Mouse (Mus musculus) erythroblast, adult 5-6 weeks (primary cell): ENCODE data around the gene Cacng2. TPM values are rescaled to one million over a fixed set of nuclear protein-coding genes. Genes with fewer than 3 reads are reported as not detected.
"Not testable (repeated sequence)": the region's sequence is repeated elsewhere in the genome, so short reads cannot be mapped to it uniquely, and the experiment has no call there.

Source experiments
- ATAC-seq: replicated peaks from 2 replicates; pipeline ENCODE4 v1.8.0; 2016; ENCODE audit warnings: moderate number of reproducible peaks, mild to moderate bottlenecking, moderate TSS enrichment, inconsistent platforms; ENCODE audit not compliant: poor library complexity, low FRiP score, severe bottlenecking
- total RNA-seq, 2 experiments: library from RNA; stranded (forward) in 1 of 2; stranded (reverse) in 1 of 2; fragments of 150-400 nt in 1 of 2; fragments of 200-764, 138-1000 nt in 1 of 2; gene quantifications; 2 replicates each; pipeline versions ENCODE4 v1.2.3 to v1.2.4; 2015 to 2017; ENCODE audit warnings: low replicate concordance in 2 of 2

Cacng2 gene
- total RNA-seq, 2 experiments from 2014 or later: not detected

DNA sequence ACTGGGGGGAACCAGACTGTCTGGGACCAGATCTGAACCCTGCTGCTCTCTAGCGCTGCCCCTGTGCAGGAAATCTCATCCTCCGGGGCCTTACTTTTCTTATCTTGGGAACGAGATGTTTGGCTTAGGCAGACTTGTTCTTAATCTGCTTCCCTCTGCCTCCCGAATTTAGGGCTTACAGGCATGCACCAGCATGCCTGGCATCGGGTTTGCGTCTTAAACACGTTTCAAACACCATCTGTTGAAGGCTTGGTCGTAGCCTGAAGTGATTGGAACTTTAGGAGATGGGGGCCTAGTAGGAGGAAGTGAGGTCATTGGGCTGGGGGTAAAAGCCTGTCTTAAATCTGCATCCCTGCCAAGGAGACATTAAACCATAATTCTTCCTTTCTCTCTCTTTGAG, 89.9 kb downstream of the Cacng2 start:
- no peak for ATAC-seq

DNA sequence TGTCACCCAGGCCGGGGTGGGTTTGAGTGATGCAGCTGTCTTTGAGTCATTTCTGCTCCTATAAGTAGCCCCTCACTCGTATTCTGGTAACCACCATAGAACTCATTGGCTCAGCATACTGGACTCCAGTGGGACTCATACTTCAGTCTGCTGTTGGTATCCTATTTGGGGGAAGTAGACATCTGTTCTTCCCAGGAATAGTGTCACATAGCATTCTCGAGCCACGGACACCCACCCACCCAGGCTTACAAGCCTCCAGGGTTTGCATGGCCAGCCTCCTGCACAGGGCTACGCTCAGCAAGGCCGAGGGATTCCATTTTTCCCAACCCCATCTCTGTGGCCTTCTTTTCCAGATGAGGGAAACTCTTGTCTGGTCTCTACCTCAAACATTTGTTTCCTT, 93.3 kb downstream of the Cacng2 start:
- no peak for ATAC-seq

DNA sequence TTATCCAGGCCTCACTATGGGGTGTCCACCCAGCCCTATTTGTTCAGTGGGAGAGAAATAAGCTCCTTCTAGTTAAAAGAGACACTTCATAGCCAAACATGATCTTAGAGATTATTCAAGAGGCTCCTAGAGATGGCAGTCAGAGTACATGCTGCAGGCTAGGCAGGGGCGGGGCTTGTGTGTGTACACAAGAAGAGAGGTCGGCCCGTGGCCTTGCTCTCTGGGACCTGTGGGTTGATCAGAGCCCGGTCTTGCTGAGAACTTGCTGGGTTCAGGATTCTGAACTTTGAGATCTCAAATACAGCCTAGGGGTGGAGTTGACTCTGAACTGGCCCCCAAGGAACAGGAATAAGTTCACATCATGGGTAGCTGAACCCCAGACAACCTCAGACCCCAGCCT, 95.6 kb downstream of the Cacng2 start:
- ATAC-seq: no peak

GRCm38 (mm10) chr15:78014046-78014445, 105.8 kb downstream of the Cacng2 start:
- no peak for ATAC-seq

DNA sequence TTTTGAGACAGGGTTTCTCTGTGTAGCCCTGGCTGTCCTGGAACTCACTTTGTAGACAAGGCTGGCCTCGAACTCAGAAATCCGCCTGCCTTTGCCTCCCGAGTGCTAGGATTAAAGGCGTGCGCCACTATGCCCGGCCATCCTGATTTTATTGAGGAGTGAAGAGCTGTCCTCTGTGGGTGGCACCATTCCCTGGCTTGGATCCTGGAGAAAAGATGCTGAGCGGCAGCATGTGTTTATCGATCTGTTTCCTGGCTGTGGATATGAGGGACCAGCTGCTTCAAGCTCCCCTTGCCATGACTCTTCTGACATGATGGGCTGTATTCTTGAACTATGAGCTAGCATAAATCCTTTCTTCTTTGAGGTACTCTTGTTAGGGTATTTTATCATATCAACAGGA, 111.6 kb downstream of the Cacng2 start:
- ATAC-seq: not testable (repeated sequence)

DNA sequence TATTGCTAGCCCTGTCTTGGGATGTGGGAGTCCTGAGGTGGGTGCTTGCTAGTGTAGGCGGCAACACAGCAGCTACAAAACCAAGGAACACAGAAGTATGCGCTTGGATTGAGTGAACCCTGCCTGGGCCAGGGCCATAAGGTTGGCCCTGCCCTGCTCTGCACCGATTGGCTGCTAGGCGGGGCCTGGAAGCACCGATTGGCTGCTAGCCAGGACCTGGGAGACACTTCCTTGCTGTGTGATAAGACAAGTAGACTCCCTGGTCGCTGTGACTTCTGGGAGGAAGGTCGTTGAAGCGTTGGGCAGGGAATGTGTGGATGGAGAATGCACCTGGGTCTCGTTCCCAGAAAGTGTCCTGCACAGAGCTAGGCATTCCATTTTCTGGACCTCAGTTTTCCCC, 115.9 kb downstream of the Cacng2 start:
- peak; percentile 79 for ATAC-seq

GRCm38 (mm10) chr15:78001400-78001799, 118.4 kb downstream of the Cacng2 start:
- no peak for ATAC-seq

GRCm38 (mm10) chr15:77988541-77988940, 131.3 kb downstream of the Cacng2 start:
- no peak for ATAC-seq

DNA sequence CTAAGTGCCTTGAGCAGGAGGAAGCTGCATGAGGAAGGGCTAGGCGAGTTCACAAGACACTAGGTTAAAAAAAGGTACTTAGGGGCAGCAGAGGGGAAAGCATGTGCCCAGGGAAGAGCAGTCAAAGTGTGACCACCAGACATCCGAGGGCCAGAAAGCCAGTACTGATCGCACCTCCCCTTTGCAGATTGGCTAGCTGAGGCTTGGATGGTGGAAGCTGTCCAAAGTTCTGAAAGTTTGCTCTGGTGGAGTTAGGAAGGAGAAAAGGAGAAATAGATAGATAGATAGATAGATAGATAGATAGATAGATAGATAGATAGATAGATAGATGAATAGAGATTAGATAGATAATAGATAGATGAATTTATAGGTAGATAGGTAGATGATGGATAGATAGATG, 136.4 kb downstream of the Cacng2 start:
- no peak for ATAC-seq

GRCm38 (mm10) chr15:77982195-77982939, 137.5 kb downstream of the Cacng2 start:
- ATAC-seq: 0 out of 2 replicates have a peak, but pooled peaks have one; percentile 49

GRCm38 (mm10) chr15:77981181-77981680, 138.6 kb downstream of the Cacng2 start:
- ATAC-seq: no peak

GRCm38 (mm10) chr15:77979427-77979865, 140.4 kb downstream of the Cacng2 start:
- no peak for ATAC-seq

DNA sequence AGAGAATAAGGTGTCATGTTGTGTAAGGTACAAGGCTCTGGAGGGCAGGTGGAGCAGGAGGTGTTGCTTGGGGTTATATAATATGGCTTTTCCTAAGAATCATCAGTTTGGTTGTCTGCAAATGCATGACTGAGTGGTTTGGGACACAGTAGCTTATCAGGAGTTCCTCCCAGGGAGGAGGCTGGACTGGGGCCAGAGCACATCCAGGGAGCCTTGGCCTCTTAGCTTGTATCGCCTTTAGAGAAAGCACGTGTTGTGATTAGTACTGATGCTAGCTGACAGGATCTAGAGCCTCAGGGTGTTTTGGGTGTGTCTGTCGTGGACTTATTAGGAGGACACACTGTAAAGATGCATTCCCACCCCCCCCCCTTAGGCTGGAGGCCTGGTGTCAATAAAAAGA, 142.2 kb downstream of the Cacng2 start:
- ATAC-seq: peak; percentile 69

GRCm38 (mm10) chr15:77974165-77974841, 145.5 kb downstream of the Cacng2 start:
- no peak for ATAC-seq

DNA sequence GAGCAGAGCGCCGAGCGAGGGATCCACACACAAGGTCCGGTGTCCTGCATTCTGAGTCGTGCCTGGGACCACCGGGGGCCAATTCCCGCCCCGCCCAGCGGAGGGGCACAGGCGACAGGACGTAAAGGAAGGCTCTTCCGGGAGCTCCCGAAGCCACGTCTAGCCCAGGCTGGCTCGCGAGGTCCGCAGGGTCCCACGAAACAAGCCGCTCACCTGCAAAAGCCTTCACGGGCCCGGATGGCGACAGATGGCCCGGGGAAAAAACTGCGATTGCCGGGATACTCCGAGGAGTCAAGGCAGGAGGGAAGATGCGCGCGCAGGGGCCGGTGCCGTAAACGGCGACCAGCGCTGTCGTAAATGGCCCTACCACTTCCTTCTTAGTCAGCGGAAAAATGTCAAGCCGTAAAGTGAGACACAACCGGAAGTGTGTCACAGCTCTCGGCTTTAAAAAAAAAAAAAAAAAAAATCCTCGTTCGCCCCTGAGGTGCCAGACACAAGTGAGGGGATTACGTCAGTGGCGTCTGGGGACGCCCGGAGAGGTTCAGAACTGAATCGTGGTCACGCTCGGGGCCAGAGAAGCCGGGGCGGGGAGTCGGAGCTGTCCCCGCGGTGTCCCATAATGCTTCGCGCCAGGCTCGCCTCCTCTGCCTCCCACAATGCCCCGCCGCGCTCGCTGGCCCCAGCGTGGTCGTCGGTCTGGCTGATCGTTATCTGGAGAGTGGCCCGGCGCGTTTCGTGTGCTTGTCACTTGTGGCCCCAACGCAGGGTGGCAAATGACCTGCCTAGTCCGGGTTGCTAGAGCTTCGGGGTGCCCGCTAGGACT, 149.1 kb downstream of the Cacng2 start, which contains the start of gene Eif3d:
Gene Eif3d, minus strand, starts transcription at position 344 of the 823 bp plus-strand sequence.
- ATAC-seq: peak; percentile 88

DNA sequence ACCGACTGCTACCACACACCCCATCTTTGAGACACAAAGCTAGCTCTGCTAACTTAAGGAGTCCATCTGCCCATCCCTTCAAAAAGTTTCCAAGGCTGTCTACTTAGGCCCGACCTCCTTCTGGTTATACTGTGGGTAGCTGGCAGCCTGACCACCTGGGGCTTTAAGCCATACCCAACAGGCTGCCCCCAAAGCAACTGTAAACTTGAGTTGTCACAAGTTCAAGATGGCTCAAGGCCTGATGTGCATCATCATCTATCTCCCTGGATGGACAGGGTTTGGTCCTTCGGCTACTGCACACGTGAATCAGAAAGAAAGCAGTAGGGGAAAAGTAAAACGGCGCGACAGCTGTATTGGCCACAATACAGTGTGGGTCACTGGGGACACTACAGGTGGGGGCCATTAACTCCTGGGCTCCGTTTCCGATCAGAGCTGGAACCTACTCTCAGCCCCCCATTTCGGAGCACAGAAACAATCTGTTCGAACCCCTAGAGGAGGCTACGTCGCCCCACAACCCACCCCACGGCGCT, 149.8 kb downstream of the Cacng2 start:
- peak; percentile 18 for ATAC-seq

DNA sequence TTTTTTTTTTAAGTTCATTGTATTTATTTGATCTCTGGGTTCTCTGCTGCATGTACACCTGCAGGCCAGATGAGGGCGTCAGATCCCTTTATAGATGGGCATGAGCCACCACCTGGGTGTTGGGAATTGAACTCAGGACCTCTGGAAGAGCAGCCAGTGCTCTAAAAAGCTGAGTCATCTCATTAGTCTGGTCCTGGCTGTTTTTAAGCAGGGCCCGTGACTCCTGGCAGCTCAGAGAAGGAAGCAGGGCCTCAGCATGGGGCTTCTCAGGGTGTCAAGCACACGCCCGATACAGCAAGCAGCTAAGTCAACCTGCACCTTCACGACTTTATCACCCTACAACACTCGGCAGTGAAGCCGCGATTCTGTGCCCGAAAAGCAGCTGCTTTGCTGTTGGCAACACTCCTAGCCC, 154.7 kb downstream of the Cacng2 start:
- peak; percentile 66 for ATAC-seq

DNA sequence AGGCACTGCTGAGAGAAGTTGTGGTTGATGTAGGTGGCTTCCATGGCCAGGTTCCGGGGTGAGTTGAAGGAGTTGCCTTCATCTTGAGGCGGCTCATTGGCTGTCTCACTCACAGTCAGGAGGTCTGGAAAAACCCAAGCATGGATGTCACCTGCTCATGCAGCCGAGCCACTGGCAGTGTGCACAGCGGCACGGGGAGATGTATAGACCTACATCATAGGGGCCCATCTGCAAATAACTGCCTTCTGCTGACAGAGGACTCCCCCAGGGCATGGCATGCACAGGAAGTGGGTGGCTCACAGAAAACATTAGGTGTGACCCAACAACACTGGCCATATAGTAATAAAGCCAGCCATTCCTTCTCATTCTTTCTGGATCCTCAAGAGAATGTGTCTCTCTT, 157.4 kb downstream of the Cacng2 start:
- no peak for ATAC-seq

- ATAC-seq: no peak
These were observed 159.1 kb downstream of the Cacng2 start for GRCm38 (mm10) chr15:77960693-77961092.

DNA sequence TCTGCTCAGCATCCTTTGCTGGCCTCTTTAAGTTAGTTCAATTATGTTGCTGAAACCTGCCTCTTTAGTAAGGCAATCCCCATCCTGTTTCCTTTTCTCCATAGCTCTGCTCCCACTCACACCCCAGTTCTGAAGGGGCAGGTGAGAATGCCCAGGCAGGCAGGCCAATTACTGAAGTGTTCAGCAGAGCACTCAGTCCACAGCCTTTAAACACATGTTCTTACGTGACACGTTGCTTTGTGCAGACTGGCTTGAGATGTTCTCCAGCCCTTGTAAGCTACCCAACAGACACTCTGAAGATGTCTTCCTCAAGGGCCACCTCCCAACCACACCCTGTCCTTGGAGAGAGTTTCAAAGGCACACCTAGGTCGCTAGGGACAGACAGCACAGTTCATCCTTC, 161.8 kb downstream of the Cacng2 start:
- no peak for ATAC-seq
